Mouse (Mus musculus) myocyte (in vitro differentiated cells): ENCODE measurements around the gene Zcchc7.

Source experiments
- E2F4 ChIP-seq: IDR thresholded peaks from one replicate; pipeline ENCODE4 v1.6.1; 2011; ENCODE audit warnings: mild to moderate bottlenecking, control low read depth, moderate library complexity; ENCODE audit not compliant: insufficient read depth
- MAX ChIP-seq: IDR thresholded peaks from one replicate; pipeline ENCODE4 v1.6.1; 2011; ENCODE audit warnings: low read depth, mild to moderate bottlenecking, control low read depth
- MYOD1 ChIP-seq, 3 experiments: IDR thresholded peaks; one replicate each; pipeline ENCODE4 v1.6.1; 2011; ENCODE audit warnings: control low read depth in 2 of 3, low read depth in 2 of 3, mild to moderate bottlenecking in 2 of 3, moderate library complexity in 1 of 3; ENCODE audit not compliant: insufficient read length in 2 of 3, control insufficient read depth in 1 of 3
- MYOG ChIP-seq, 3 experiments: IDR thresholded peaks; one replicate each; pipeline ENCODE4 v1.6.1; 2011; ENCODE audit warnings: control low read depth in 2 of 3, low read depth in 2 of 3, mild to moderate bottlenecking in 2 of 3; ENCODE audit not compliant: insufficient read length in 2 of 3, control insufficient read depth in 1 of 3, insufficient read depth in 1 of 3
- POLR2A ChIP-seq: IDR thresholded peaks from one replicate; pipeline ENCODE4 v1.6.1; 2011; ENCODE audit warnings: low read depth, mild to moderate bottlenecking, control low read depth, moderate library complexity; ENCODE audit not compliant: insufficient read length
- POLR2AphosphoS2 ChIP-seq: IDR thresholded peaks from one replicate; pipeline ENCODE4 v1.6.1; 2011; ENCODE audit warnings: low read depth, control low read depth; ENCODE audit not compliant: insufficient read length
- TCF12 ChIP-seq: IDR thresholded peaks from one replicate; pipeline ENCODE4 v1.6.1; 2011; ENCODE audit warnings: mild to moderate bottlenecking, control low read depth; ENCODE audit not compliant: poor library complexity, insufficient read depth, severe bottlenecking
- TCF3 ChIP-seq: IDR thresholded peaks from one replicate; pipeline ENCODE4 v1.6.1; 2011; ENCODE audit warnings: low read depth, control low read depth; ENCODE audit not compliant: insufficient read length
- USF1 ChIP-seq: IDR thresholded peaks from one replicate; pipeline ENCODE4 v1.6.1; 2011; ENCODE audit warnings: low read depth, mild to moderate bottlenecking, control low read depth, moderate library complexity

DNA sequence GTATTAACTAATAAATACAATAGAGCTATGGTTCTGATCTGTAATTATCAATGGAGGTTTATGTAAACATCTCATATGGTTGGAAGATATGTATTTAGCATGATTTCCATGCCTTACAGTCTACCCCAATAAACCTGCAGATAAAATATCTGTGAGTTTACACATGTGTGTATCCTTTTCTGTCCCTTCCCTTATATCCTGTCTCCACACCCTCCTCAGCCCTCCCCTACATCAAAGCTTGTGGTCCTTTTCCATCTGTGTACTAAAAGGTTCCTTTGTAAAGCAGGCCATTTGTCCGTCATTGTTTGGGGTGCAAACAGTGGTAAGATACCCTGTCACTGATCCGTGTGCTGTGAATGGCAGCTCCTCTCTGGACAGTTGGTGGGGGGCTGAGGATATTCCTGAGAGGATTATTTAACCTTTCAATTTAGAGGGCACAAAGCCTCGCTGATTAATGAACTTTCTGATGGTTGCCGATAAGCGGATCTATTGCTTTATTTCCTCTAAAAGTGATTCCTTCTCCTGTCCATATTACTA is 161.7 kb downstream of the Zcchc7 start:
- TF ChIP-seq POLR2A, result no peak
- no peak for TF ChIP-seq TCF12
- TF ChIP-seq USF1, result no peak
- TF ChIP-seq POLR2AphosphoS2, result no peak
- no peak for TF ChIP-seq MAX
- TF ChIP-seq MYOG (IDR thresholded peaks at IDR 0.05; ENCODE audit: control insufficient read depth in 1 of 3, insufficient read depth in 1 of 3, insufficient read length in 2 of 3, low read depth in 2 of 3), result no peak
- TF ChIP-seq MYOD1 (IDR thresholded peaks at IDR 0.05; ENCODE audit: control insufficient read depth in 1 of 3, insufficient read length in 2 of 3, low read depth in 2 of 3), result no peak
- no peak for TF ChIP-seq TCF3
- no peak for TF ChIP-seq E2F4
